Mouse (Mus musculus) stomach, embryonic 16.5 days (tissue): ENCODE measurements around the gene Cfap44. TPM values are rescaled to one million over a fixed set of nuclear protein-coding genes. Genes with fewer than 3 reads are reported as not detected.
A peak's percentile ranks its signal among the peaks of the same experiment; 100 is the strongest.

Source experiments
- ATAC-seq: fragments of 200-750 bp; cut with Nextera tagmentation; 2 replicates; pipeline ENCODE4 v1.8.0; 2017; ENCODE audit warnings: moderate number of reproducible peaks, moderate TSS enrichment; ENCODE audit not compliant: insufficient read depth, low FRiP score
- H3K27ac ChIP-seq: fragments of 300-500 bp; sonication (generic); 2 replicates; pipeline ENCODE4 v1.5.1; 2014; ENCODE audit warnings: low read length
- H3K27me3 ChIP-seq: fragments of 300-500 bp; sonication (generic); 2 replicates; pipeline ENCODE4 v1.6.1; 2014; ENCODE audit warnings: low read length, control low read depth, mixed read lengths; ENCODE audit not compliant: control insufficient read depth, insufficient read depth
- H3K36me3 ChIP-seq: fragments of 300-500 bp; sonication (generic); 2 replicates; pipeline ENCODE4 v1.6.1; 2014; ENCODE audit warnings: low read length; ENCODE audit not compliant: control insufficient read depth, insufficient read depth
- H3K4me1 ChIP-seq: fragments of 300-500 bp; sonication (generic); 2 replicates; pipeline ENCODE4 v1.6.1; 2014; ENCODE audit warnings: low read length, control low read depth, mixed read lengths; ENCODE audit not compliant: control insufficient read depth, insufficient read depth
- H3K4me2 ChIP-seq: fragments of 300-500 bp; sonication (generic); 2 replicates; pipeline ENCODE4 v1.6.1; 2014; ENCODE audit warnings: low read depth, low read length, mixed read lengths
- H3K4me3 ChIP-seq: fragments of 300-500 bp; sonication (generic); replicated peaks from 2 replicates; pipeline ENCODE4 v1.5.1; 2014; ENCODE audit warnings: mild to moderate bottlenecking, low read length
- H3K9ac ChIP-seq: fragments of 300-500 bp; sonication (generic); 2 replicates; pipeline ENCODE4 v1.6.1; 2014; ENCODE audit warnings: low read length
- H3K9me3 ChIP-seq: fragments of 300-500 bp; sonication (generic); replicated peaks from 2 replicates; pipeline ENCODE4 v1.6.1; 2016; ENCODE audit warnings: low read length, control low read depth; ENCODE audit not compliant: control insufficient read depth
- WGBS: fragments of 180-500 bp; shearing (Covaris S2); extraction: QIAGEN DNeasy Blood & Tissue Kit; methylation state at CpG from one replicate; pipeline ENCODE4 v1.1.7; 2014; 5-methylcytosine and 5-hydroxymethylcytosine counted together
- polyA plus RNA-seq: library from polyadenylated mRNA; unstranded; fragments of >200 nt; fragmentation: Nextera tagmentation; extraction: Ambion mirVana; gene quantifications from 2 replicates; pipeline ENCODE4 v1.2.1, GENCODE M21; 2015

The Cfap44 gene
- polyA plus RNA-seq, 1 experiment from 2014 or later, result 0.43 TPM

- Histone ChIP-seq H3K9ac (no peak overlapping the region), H3K4me2 (no peak overlapping the region), H3K4me1 (peaks cover 14% of the 10 kb centered on the region; the same call in 1 of the 2 replicates), H3K36me3 (peaks cover 24% of the 10 kb centered on the region), H3K27me3 (no peaks in the 10 kb centered on the region), H3K9me3 (0 out of 2 replicates have a peak, but pooled peaks cover 3% of the 10 kb centered on the region), H3K27ac (no peak overlapping the region), H3K4me3 (no peak overlapping the region)
- no peak for ATAC-seq
- 91% methylated on average over 3 of the region's 3 CpGs for WGBS
These were observed 103.9 kb downstream of the Cfap44 start for GRCm38 (mm10) chr16:44498447-44498846.

DNA sequence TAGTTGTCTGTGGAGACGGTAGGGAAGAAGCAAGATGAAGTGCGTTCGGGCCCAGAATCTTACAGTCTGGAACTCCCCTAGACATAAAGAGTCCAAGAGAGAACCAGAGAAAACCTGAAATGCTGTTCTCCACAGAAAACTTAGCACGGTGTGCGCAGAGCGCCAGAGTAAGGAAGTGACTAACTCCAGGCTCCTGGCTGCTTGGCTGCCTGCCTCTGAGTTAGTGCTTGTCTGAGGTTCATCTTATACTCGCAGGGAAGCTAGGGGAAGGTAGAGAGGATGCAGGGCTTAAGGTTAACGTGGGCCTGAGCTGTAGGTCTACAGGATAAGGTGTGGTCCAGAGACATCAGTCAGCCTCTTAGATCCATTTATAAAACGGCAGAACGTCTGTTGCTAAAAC lies 107.2 kb downstream of the Cfap44 start:
- H3K27ac ChIP-seq, result no peak overlapping the region
- H3K4me2 ChIP-seq, result no peak overlapping the region
- no peak overlapping the region for H3K9ac ChIP-seq
- H3K9me3 ChIP-seq, result 0 out of 2 replicates have a peak, but pooled peaks cover 3% of the 10 kb centered on the region
- H3K36me3 ChIP-seq, result peaks cover 24% of the 10 kb centered on the region
- WGBS, result 88% methylated on average over 10 of the region's 10 CpGs
- no peaks in the 10 kb centered on the region for H3K27me3 ChIP-seq
- no peak overlapping the region for H3K4me3 ChIP-seq
- no peak for ATAC-seq
- H3K4me1 ChIP-seq, result 0 out of 2 replicates have a peak, but pooled peaks cover 6% of the 10 kb centered on the region

DNA sequence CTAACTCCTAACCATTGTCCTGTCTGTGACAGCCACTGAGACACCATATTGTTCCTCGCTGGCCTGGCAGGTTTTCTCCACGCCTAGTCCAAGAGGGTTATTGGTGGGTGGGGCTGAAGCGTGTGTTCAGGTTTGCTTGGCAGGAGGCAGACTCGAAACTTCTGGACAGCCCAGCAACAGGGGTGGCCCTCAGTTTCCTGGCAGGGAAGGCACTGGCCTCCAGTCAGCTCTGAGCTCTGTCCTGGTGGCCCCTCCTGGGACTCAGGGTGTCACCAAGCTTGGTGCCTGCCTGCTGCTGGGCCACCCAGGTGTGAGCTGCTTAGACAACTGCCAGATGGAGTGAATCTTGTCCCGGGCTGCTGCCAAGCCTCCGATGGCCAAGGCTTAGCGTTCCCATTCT lies 107.7 kb downstream of the Cfap44 start:
- Histone ChIP-seq H3K4me3 (no peak overlapping the region), H3K4me2 (no peak overlapping the region), H3K9ac (no peak overlapping the region), H3K27ac (0 out of 2 replicates have a peak overlapping the region, but pooled peaks have one; percentile 12), H3K36me3 (peaks cover 24% of the 10 kb centered on the region), H3K27me3 (no peaks in the 10 kb centered on the region), H3K4me1 (0 out of 2 replicates have a peak, but pooled peaks cover 6% of the 10 kb centered on the region), H3K9me3 (0 out of 2 replicates have a peak, but pooled peaks cover 3% of the 10 kb centered on the region)
- WGBS, result 55% methylated on average over 7 of the region's 7 CpGs
- peak; percentile 41; the same call in 1 of the 2 replicates for ATAC-seq

GRCm38 (mm10) chr16:44502895-44503575 lies 108.4 kb downstream of the Cfap44 start:
- no peaks in the 10 kb centered on the region for H3K27me3 ChIP-seq
- H3K4me2 ChIP-seq, result no peak overlapping the region
- no peak for ATAC-seq
- 0 out of 2 replicates have a peak overlapping the region, but pooled peaks have one; percentile 6 for H3K27ac ChIP-seq
- H3K9me3 ChIP-seq, result 0 out of 2 replicates have a peak, but pooled peaks cover 3% of the 10 kb centered on the region
- 48% methylated on average over 8 of the region's 8 CpGs for WGBS
- 0 out of 2 replicates have a peak, but pooled peaks cover 6% of the 10 kb centered on the region for H3K4me1 ChIP-seq
- H3K36me3 ChIP-seq, result peaks cover 24% of the 10 kb centered on the region
- no peak overlapping the region for H3K4me3 ChIP-seq
- H3K9ac ChIP-seq, result no peak overlapping the region

- no peak for ATAC-seq
- Histone ChIP-seq H3K27ac (no peak overlapping the region), H3K36me3 (peaks cover 8% of the 10 kb centered on the region; the same call in 1 of the 2 replicates)
These were observed 110.6 kb downstream of the Cfap44 start for GRCm38 (mm10) chr16:44505243-44505642.

DNA sequence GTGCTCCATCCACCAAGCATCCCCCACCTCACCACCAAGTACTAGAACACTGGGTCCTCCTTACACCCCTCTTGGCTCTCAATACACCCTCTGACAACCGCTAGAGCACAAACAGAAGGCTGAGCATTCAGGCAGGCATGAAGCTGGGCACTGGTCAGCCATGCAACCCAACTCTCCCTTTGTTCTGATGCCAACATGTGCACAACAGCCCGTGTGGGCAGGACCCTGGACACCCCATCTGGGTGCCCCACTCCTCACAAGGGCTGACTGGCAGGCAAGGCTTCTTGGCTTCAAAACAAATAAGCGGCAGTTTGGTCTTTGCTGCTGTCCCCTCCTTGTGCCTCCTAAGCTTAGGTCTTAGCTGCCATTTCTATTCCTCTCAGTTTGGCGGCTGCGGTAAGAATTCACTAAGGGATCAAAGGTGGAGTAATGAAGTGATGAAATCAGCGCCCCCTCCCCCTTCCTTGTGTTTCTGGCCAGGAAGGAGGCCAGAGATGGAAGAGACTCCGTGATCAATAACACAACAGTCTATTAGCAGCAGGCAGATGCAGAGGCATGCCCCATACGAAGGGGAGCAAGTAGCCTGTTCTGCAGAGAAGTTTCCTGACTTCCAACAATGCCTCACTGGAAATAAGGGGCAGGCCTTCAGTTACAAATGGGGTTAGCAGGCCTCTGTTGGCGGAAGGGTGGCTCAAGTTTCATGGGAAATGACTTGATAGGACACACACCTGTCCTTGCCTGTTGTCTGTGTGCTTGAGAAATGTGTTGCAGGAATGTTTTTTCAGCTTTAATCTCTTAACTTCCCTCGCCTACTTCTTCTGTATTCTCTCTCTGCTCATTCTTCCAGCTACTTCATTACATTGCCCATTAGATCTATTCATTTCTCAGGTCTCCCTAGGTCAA lies 112.7 kb downstream of the Cfap44 start:
- no peak overlapping the region for H3K9ac ChIP-seq
- H3K4me1 ChIP-seq, result 0 out of 2 replicates have a peak, but pooled peaks cover 12% of the 10 kb centered on the region
- WGBS, result 67% methylated on average over 10 of the region's 10 CpGs
- H3K4me3 ChIP-seq, result no peak overlapping the region
- ATAC-seq, result no peak
- H3K27me3 ChIP-seq, result no peaks in the 10 kb centered on the region
- no peak overlapping the region for H3K4me2 ChIP-seq
- H3K36me3 ChIP-seq, result no peaks in the 10 kb centered on the region; the same call in 1 of the 2 replicates
- no peaks in the 10 kb centered on the region for H3K9me3 ChIP-seq
- no peak overlapping the region for H3K27ac ChIP-seq

More at GRCm38 (mm10) chr16:44505243-44505642, 110.6 kb downstream of the Cfap44 start:
- Histone ChIP-seq H3K4me2 (no peak overlapping the region), H3K4me3 (no peak overlapping the region), H3K27me3 (no peaks in the 10 kb centered on the region), H3K9me3 (no peaks in the 10 kb centered on the region), H3K9ac (no peak overlapping the region), H3K4me1 (0 out of 2 replicates have a peak, but pooled peaks cover 6% of the 10 kb centered on the region)
- WGBS, result 97% methylated on average over 1 of the region's 1 CpGs

DNA sequence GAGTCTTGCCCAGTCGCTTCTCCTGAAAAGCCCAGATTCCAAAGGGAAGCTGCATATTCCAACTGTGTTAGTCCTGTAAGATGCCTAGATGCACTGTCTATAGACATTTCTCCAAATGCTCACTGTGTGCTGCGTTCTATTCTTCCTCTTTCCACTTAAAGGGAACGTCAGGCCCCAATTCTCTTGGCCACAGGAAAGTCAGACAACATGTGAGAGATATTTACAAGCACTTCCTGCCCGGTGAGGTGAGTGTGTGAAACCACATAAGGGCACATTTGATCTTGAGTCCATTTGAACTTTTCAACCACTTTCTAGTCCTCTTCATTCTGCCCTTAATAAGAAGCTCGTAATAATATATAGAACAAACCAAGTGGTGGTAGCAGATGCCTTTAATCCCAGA lies 113.4 kb downstream of the Cfap44 start:
- no peaks in the 10 kb centered on the region; the same call in 1 of the 2 replicates for H3K36me3 ChIP-seq
- no peaks in the 10 kb centered on the region for H3K9me3 ChIP-seq
- no peaks in the 10 kb centered on the region for H3K27me3 ChIP-seq
- H3K4me3 ChIP-seq, result no peak overlapping the region
- WGBS, result 77% methylated on average over 5 of the region's 5 CpGs
- no peak overlapping the region for H3K9ac ChIP-seq
- 0 out of 2 replicates have a peak, but pooled peaks cover 10% of the 10 kb centered on the region for H3K4me1 ChIP-seq
- no peak overlapping the region for H3K4me2 ChIP-seq
- no peak overlapping the region for H3K27ac ChIP-seq
- ATAC-seq, result no peak

DNA sequence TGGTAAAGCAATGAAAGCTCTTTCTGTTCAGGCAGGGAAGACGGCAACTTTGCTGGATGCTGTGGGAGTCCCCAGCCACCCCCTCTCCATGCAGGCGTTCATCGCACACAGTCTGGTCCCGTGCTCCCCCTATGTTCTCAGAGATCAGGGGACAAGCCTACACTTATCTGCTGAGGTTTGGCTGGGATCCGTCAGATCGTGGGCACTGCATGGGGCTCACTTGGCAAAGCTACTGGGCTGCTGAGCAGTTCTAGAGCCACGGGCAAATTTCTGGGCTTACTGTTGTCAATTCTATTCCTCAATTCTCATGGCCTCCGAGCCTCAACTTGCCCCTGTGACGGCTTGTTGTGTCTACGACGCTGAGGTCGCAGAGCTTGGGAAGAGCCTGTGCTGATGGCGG lies 114.2 kb downstream of the Cfap44 start:
- H3K4me3 ChIP-seq, result no peak overlapping the region
- H3K9me3 ChIP-seq, result no peaks in the 10 kb centered on the region
- 88% methylated on average over 13 of the region's 13 CpGs for WGBS

More for the DNA sequence above, 114.2 kb downstream of the Cfap44 start:
- Histone ChIP-seq H3K27me3 (no peaks in the 10 kb centered on the region), H3K4me1 (0 out of 2 replicates have a peak, but pooled peaks cover 6% of the 10 kb centered on the region), H3K36me3 (no peaks in the 10 kb centered on the region; the same call in 1 of the 2 replicates), H3K27ac (no peak overlapping the region), H3K9ac (no peak overlapping the region), H3K4me2 (no peak overlapping the region)
- ATAC-seq, result no peak
